Mouse (Mus musculus) right cerebral cortex, postnatal 36 days (tissue): ENCODE measurements around the gene Igdcc3.
A peak's percentile ranks its signal among the peaks of the same experiment; 100 is the strongest.

Experiments
- DNase-seq, 2 experiments: peaks; one replicate each; pipeline ENCODE4 v3.0.0; 2022; ENCODE audit warnings: low spot score in 2 of 2, mixed read lengths in 1 of 2

Igdcc3 gene

GRCm38 (mm10) chr9:65175939-65176871, 35.2 kb downstream of the Igdcc3 start:
- DNase-seq = no peak

DNA sequence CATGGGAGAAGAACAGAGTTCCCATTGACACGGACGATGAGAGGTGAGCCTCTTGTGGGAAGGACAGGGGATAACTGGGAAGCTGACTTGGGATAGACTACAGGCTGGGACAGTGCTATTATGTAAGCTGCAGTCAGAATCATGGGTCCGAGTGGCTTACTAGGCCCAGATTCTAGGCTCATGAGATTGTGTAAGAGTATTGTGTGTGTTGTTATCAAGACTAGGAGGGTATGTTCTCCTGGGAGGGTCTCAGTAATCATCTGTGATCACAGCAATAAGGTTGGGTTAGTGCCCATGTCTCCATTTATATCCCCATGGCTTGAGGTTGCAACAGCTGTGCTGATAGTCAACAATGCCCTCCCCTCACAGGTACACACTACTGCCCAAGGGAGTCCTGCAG, 36.5 kb downstream of the Igdcc3 start:
- DNase-seq = no peak

DNA sequence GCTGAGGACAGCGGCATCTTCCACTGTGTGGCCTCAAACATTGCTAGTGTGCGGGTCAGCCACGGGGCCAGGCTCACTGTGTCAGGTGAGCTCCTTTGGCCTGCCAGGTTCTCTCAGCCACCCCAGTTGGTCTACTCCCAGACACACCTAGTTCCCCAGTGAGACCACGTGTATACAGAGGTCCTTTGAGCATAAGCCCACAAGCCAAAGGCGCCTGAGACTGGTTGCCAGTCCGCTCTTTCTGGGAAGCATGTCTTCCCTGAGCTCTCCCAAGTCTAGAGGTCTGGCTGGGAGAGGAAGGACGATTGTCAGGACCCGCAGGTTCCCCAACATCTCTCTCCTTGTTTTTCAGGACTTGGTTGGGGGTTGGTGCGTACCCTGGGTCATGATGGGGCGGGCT, 36.9 kb downstream of the Igdcc3 start:
- no peak for DNase-seq

DNA sequence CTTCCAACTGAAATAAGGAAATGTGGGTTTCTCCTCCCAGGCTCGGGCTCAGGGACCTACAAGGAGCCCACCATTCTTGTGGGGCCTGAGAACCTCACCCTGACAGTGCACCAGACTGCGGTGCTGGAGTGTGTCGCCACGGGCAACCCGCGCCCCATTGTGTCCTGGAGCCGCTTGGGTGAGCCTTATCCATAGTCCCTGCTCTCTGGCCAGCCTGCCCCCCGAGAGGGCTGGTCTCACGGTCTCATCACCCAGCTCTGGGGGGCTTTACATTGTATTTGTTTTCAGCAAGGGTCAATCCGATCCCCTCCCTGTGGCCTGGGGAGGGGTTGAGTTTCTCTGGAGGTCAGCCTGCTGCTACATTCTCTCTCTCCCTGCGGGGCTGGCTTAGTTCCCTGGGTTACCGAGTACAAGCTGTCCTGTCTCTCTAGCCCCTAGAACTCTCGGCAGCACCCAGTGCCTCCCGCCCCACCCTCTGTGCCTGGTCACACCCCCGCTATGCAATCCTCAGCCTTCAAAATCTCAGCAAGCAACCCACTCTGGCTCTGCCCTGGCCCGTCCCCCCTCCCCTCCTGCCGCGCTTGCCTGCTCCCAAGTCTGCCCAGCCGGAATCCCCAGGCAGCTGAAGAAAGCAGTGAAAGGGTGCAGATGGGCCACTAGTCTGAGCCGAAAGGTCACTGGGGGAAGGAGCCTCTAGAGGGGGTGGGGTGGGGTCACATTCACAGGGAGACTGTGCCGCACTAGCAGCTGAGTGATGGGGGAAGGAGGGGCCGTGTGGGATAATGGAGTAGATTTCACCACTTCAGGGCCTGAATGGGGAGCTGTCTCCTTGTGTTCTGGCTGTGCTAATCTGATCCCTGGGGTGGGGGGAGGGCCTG, 37.6 kb downstream of the Igdcc3 start:
- no peak for DNase-seq

GRCm38 (mm10) chr9:65179817-65180624, 39.0 kb downstream of the Igdcc3 start:
- DNase-seq = no peak

DNA sequence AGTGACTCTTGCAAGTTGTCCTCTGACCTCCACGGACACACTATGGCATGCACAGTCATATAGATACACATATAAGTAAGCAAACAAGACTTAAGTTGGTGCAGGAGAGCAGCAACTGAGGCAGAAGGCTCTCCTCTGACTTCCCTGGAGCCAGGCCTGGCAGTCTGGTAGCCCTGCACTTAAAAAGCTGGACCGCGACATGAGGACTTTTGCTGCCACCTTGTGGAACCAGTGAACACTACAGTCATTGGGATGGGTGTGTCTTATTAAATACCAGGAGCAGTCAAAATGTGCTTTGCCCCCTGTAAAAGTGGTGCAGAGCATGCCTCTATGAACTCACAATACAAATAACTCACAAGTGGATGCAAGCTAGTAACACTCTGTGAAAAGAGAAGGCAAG, 47.6 kb downstream of the Igdcc3 start:
- peak; percentile 75 for DNase-seq

DNA sequence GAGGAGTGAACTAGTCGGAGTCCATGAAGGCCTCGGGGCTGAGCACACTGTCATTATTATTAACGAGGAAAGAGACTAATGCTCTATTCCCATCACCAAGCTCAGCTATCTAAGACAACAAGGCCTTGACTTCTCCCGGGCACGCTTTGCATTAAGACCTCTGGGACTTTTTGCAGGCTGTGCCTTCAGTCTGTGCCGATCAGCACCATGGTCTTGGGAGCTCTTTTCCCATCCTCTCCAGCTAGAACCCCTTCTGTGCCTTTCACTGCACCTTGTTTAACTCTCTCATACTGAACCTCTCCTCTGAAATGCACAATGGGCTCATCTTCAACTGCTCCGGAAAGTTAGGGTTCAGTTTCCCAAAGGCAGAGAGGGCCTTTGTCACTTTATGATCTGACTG, 49.3 kb downstream of the Igdcc3 start:
- no peak for DNase-seq

DNA sequence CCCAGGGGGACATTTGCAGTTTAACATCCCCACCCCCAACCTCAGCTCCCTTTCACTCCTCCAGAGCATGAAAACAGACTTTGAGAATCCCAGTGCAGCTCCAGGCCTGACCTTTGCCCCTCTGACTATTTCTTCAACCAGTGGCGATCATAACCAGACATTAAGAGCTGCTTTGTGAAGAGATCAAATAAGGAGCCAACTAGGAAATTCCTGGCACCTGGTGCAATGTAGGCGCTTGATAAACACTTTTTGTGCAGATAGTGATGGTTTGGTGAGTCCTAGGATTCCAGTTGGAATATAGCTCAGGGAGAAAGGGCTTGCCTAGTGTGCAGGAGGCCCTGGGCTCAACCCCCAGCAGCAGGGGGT, 50.4 kb downstream of the Igdcc3 start:
- DNase-seq = no peak

- no peak for DNase-seq
Observed at GRCm38 (mm10) chr9:65191755-65192469, 50.9 kb downstream of the Igdcc3 start.

- DNase-seq = no peak
Observed at GRCm38 (mm10) chr9:65193214-65193613, 52.2 kb downstream of the Igdcc3 start.

DNA sequence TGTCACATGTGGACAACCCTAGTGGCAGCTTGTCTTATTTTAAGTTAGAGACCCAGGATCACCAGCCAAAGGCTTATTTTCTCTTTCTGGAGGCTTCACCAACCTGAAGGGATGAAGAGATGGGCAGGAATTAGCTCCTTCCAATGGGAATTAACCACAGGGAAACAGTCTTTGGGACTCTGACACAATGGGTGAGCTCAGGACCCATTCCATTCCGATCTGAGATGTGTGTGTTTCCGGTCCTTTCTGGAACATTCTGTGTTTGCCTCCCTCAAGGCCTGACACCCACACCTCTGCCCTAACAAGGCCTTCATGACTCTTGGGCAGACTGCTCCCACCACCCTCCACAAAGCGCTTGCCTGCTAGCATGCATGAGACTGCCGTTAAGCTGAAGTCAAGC, 54.1 kb downstream of the Igdcc3 start, which contains the start of gene Parp16:
TSS of gene Parp16 (plus strand) at position 301 of the 400 bp plus-strand sequence.
- no peak for DNase-seq

DNA sequence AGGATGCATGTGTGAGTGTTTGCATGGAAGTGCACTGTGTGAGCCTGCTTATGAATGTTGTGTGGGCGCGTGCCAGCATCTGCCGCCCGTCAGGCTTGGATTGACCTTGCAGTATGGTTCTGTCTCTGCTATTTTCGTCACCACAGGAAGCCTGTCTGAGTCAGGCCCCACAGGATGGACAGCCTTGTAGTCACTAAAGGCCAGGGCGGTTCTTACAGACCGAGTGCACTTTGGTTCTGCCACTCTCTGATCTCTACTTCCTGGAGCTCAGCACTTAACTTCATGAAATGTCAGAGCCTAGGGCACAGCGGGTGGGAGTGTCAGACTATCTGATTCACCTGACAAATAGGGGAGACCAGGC, 54.6 kb downstream of the Igdcc3 start:
- DNase-seq = no peak

DNA sequence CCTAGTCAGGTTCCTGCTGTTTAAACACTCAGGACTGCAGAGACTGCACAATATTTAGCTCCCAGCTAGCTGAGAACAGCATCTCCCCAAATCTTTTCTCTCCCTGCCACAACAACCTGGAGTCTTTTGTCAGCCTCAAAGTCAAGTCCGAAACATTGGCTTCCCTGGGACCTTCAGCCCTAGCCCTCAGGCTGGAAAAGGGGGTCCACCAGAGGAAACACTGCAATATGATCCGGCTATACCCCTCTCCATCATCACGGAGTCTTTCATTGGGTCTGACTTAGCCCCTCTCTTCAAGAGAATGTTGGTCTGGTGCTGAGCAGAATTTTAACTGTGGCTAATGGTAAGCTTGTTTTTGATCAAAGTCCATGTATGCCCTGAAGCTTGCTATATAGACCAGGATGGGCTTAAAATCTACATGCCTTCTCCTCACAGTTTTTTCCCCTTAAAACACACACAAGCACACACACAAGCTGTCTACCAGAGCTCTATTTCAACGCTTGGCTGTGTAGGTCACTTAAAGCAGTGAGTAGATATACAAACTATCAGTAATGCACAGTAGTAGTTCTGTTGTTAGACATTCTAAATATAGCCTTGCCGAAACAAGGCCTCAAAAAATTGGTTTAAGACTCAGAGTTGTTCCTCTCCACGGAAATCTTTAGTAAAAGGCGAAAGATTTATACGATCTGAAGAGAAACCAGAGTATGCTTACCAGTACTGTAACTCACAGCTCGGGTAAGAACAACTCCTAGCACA, 55.2 kb downstream of the Igdcc3 start:
- no peak for DNase-seq

GRCm38 (mm10) chr9:65196738-65197569, 56.0 kb downstream of the Igdcc3 start:
- peak; percentile 84 to 90 for DNase-seq

GRCm38 (mm10) chr9:65197826-65198225, 56.8 kb downstream of the Igdcc3 start:
- DNase-seq = no peak

DNA sequence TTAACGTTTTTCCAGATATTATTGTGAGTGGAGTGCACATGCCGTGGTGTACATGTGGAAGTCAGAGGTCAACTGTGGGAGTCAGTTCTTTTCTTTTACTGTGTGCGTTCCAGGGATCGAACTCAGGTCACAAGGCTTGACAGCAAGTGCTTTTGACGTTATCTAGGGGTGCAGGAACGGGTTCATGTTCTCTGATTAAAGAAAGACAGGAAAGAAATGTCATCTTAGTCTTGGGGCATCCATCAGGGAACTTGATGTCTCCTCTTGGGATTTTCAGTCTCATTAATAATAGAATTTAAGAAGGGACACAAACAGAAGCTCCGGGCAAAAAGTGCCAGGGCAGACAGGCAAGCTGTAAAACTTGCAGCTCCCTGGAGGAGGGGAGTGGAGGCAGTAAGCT, 58.7 kb downstream of the Igdcc3 start:
- DNase-seq = no peak

DNA sequence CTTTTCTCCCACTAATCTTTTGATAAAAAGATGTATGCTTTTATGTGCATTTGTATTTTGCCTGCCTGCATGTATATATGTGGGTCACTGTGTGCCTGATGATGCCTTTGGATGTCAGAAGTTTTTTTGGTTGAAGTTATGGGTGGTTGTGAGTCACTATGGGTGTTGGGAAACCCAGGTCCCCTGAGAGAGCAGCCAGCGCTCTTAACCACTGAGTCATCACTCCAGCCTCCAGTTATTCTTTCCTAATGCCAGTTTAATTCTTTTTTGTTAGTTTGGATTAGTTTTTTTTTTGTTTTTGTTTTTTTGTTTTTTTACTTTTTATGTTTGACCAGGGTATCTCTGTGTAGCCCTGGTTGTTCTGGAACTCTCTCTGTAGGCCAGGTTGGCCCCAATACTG, 59.6 kb downstream of the Igdcc3 start:
- DNase-seq = no peak

GRCm38 (mm10) chr9:65201021-65201380, 60.0 kb downstream of the Igdcc3 start:
- no peak for DNase-seq

DNA sequence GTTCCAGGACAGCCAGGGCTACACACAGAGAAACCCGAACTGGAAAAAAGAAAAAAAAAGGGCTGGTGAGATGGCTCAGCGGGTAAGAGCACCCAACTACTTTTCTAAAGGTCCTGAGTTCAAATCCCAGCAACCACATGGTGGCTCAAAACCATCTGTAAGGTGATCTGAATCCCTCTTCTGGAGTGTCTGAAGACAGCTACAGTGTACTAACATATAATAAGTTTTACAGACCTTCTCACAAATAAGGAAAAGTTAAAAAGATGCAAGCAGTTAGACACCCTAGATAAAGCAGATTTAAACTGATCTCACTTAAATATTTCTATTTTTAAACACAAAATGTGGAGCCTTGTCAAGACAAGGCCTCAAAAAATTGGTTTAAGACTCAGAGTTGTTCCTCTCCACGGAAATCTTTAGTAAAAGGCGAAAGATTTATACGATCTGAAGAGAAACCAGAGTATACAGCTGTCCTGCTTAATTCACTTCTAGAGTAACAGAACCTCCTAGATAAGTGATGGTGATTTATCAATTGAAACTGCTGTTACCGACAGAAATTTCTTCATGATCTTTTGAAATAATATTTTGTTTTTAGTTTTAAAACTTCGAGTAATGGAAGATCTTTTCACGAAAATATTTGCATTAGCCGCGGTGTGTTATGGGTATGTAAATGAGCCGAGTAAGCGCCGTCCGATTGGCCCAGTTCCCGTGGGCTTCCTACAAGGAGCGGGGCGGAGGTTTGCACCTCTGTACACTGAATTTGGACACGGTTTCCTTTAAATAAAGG, 60.6 kb downstream of the Igdcc3 start:
- peak; percentile 52 to 62 for DNase-seq
